In genomic region chr13:24604761-24605591, GRCm38 (mm10) we compare ENCODE assay signal across 8 mouse cellular contexts. TPM values are rescaled to one million over a fixed set of nuclear protein-coding genes. Genes with fewer than 3 reads are reported as not detected.
DNase-seq lines count a peak whose midpoint lies in the region; ATAC-seq lines count a peak whose summit lies in the region.

No protein-coding gene starts in this region.

- H3K27ac ChIP-seq in kidney, embryonic 15.5 days: peak overlapping the region; percentile 56
- peak overlapping the region; percentile 14; the same call in 1 of the 2 replicates for H3K27ac ChIP-seq in embryonic facial prominence, embryonic 13.5 days

- DNase-seq in kidney, adult 9 months: no peak
- peak; percentile 43 for DNase-seq in mesoderm, embryonic 11.5 days (ENCODE audit: low read depth, low spot score)
- DNase-seq in spleen, postnatal 4 days (ENCODE audit: low spot score in 2 of 2): peak; percentile 63 to 78
- no peak for DNase-seq in layer of hippocampus, adult 18-20 months (ENCODE audit: low spot score in 2 of 2)
- DNase-seq in right cerebral cortex, adult 18-20 months: no peak

- H3K4me2 ChIP-seq in kidney, embryonic 15.5 days: peak overlapping the region; percentile 63
- H3K4me2 ChIP-seq in embryonic facial prominence, embryonic 13.5 days: peak overlapping the region; percentile 61

- H3K9me3 ChIP-seq in kidney, embryonic 15.5 days (replicated peaks): no peaks in the 10 kb centered on the region
- no peaks in the 10 kb centered on the region for H3K9me3 ChIP-seq in embryonic facial prominence, embryonic 13.5 days

- no peaks in the 10 kb centered on the region for H3K27me3 ChIP-seq in kidney, embryonic 15.5 days
- H3K27me3 ChIP-seq in embryonic facial prominence, embryonic 13.5 days: no peaks in the 10 kb centered on the region

- H3K4me3 ChIP-seq in kidney, embryonic 15.5 days (replicated peaks): peak overlapping the region; percentile 36
- peak overlapping the region; percentile 32 for H3K4me3 ChIP-seq in embryonic facial prominence, embryonic 13.5 days

- 4% methylated on average over 20 of the region's 20 CpGs for WGBS in kidney, embryonic 15.5 days
- WGBS in embryonic facial prominence, embryonic 13.5 days: 2% methylated on average over 20 of the region's 20 CpGs

- peaks cover 31% of the 10 kb centered on the region for H3K4me1 ChIP-seq in kidney, embryonic 15.5 days
- peaks cover 24% of the 10 kb centered on the region for H3K4me1 ChIP-seq in embryonic facial prominence, embryonic 13.5 days

- 0 out of 2 replicates have a peak overlapping the region, but pooled peaks have one; percentile 14 for H3K9ac ChIP-seq in kidney, embryonic 15.5 days
- peak overlapping the region; percentile 54 for H3K9ac ChIP-seq in embryonic facial prominence, embryonic 13.5 days

- no peaks in the 10 kb centered on the region for H3K36me3 ChIP-seq in kidney, embryonic 15.5 days
- no peaks in the 10 kb centered on the region for H3K36me3 ChIP-seq in embryonic facial prominence, embryonic 13.5 days

- ATAC-seq in kidney, embryonic 15.5 days (replicated peaks; ENCODE audit: low FRiP score): peak; percentile 69
- ATAC-seq in embryonic facial prominence, embryonic 13.5 days (ENCODE audit: insufficient number of reproducible peaks, insufficient read depth, low FRiP score, low TSS enrichment, low read depth): 0 out of 2 replicates have a peak, but pooled peaks have one; percentile 4
- ATAC-seq in inflammation-experienced regulatory T-cells, adult 6 months: peak; percentile 89

RNA-seq across cellular contexts. Expression of gene Ripor2, which starts 23.0 kb away (rescaled TPM):
- 2.7 and 2.8 TPM in 2 replicates for polyA plus RNA-seq in kidney, embryonic 15.5 days (2015; fragmentation: Nextera tagmentation; extraction: Ambion mirVana)
- 5.9 and 7.1 TPM in 2 replicates for polyA plus RNA-seq in embryonic facial prominence, embryonic 13.5 days (2015; fragmentation: Nextera tagmentation; extraction: Ambion mirVana)
- 100 to 1,000 TPM; 199 to 236 (median 232) TPM for polyA plus RNA-seq in inflammation-experienced regulatory T-cells, adult 6 months (2017; shearing (Covaris generic))
- 10 to 100 TPM; 73.1 to 82.3 TPM for total RNA-seq in layer of hippocampus, adult 18-20 months (2021)

Comparison
In these comparisons a context has a peak if more than half of its experiments do, and no peak if none do; other contexts are left out.
1. ATAC-seq: peak in every context shown above with its lines; median percentile 89 in inflammation-experienced regulatory T-cells, adult 6 months; 69 in kidney, embryonic 15.5 days; 4 in embryonic facial prominence, embryonic 13.5 days.
2. DNase-seq: peak in mesoderm, embryonic 11.5 days (single experiment) and spleen, postnatal 4 days (2 of 2); none in kidney, adult 9 months (single experiment), layer of hippocampus, adult 18-20 months (0 of 2) and right cerebral cortex, adult 18-20 months (single experiment).
3. RNA of gene Ripor2, which starts 23.0 kb away (polyA plus RNA-seq): 199 to 236 TPM in inflammation-experienced regulatory T-cells, adult 6 months; 5.9 to 7.1 TPM in embryonic facial prominence, embryonic 13.5 days and 2.7 to 2.8 TPM in kidney, embryonic 15.5 days; every median in the first group is over 10 times any median in the second.